Mouse (Mus musculus): ENCODE data around the gene Pde2a.

Pde2a gene

DNA sequence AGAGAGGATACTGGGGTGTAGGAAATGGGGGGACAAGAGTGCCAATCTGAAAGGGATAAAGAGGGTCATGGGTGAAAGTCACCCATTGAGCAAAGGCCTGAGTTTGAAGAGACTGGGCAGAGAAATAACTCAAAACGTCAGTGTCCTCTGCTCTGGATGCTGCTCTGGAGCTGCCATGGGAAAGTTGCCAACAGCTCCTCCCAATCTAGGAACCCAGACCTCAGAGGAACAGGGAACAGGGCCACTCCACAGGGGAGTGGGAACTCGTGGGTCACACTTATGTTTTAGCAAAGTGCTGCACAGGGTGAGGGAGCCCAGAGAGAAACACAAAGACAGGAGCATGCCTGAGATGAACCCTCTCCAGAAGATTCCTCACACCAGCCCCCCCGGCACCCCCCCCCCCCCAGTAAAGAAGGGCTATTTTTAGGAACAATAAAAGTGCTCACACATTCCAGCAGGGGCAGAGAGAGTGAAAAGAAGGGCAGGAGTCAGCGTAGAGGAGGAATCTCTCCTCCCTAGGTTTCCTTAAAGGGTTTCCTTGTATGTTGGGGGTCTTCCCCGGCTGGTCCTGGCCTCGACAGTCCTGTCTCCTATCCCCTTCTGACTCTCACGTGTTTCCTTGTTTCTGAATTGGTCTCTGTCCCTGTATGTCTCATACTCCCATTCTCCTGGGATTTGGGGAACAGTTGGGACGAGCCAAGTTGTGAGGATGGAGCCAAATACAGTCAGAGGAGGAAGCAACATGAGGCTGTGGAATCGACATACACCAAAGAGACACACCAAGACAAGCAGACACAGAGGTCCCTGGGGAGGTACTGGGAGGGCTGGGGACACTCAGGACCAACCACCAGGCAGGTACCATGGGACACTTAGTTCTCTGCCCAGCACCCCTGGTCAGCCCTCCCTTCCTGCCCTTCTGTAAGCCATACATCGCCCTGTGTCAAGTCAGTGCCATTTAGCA, 51.4 kb downstream of the Pde2a start:
- DNase-seq (ENCODE audit: extremely low spot score), result no peak

DNA sequence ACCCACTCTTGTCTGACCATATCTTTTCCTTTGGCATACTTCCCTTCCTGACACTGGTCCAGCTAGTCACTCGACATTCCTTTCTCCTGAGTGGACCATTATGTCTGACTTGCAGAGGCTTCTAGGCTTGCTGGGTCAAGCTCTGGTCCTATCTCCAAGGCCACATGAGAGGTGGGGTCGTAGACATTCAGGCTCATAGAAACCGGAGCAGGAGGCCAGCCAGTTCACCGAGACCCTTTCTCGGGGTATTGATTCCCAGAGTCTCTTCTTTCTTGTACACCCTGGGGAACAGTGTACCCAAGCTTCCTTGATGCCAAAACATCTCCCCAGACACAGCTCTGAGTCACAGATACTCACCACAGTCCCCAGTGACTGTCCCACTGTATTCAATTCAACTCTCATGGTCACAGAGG, 52.9 kb downstream of the Pde2a start:
- DNase-seq (ENCODE audit: extremely low spot score), result no peak

DNA sequence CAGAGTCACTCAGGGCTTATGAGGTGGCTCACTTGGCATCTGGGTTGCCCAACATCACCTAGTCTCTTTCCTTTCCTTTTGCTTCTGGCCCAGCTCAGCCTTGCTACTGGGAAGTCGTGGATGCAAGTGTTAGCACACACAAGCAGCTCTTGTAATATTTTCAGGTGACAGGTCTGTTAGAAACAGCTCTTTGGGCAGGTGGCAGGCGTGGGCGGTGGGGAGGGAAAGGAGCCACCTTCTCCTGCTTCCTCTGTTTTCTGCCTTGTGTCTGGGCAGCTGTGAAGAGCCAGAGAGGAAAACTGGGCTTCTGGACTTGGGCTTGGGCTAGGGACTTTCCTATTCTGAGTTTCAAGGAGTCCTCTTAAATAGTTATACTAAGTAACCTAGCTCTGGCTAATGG, 54.5 kb downstream of the Pde2a start:
- no peak for DNase-seq (ENCODE audit: extremely low spot score)

DNA sequence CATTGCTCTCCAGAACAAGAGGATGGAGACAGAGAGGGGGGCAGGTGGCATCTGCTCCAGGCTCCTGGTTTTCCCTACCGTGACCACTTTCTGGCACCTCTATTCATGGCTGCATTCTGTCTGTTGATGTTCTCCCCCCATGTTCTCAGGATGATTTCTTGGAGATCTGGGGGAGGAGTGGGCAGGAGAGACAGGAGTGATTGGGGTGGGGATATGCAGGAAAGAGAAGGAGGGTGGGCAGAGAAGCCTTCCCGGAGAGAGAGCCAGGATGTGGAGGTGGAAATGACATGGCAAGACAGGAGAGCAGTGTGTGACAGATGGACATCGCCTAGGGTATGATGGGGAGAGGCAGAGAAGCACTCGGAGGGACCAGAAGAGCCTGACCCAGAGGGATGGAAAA, 55.0 kb downstream of the Pde2a start:
- no peak for DNase-seq (ENCODE audit: extremely low spot score)

DNA sequence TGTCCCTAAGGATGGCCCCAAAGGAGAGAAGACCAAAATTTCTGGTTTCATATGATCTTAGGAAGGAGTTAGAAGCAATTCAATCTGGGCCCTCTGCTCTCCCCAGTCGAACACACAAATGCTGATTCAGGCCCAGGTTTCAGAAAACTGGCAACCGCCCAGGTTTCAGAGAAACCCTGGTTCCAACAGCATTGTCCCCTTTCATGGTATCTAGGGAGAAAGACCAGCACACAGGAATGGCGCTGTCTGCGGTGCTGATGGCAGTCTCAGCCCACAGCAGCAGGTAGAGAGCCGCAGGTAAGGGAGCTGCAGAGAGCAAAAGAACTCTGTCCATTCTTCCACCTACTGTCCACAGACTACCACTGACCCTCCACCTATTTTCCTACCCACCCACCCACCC, 55.7 kb downstream of the Pde2a start:
- no peak for DNase-seq (ENCODE audit: extremely low spot score)

DNA sequence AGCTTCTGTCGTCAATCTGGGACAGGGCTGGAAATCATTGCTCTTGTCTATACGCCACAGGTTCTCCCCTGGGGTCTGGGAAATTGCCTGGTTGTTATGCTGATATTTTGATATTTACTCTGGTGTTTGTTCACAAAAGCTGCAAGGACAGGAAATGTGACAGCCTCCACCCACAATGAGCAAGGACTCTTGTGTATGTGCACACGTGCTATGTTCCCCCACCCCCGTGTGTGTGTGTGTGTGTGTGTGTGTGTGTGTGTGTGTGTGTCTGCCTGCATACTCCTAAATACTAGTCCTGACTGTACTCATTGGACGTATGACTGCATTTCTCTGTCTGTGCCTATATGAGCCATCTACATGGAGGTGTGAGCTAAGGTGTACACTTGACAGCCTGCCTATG, 56.6 kb downstream of the Pde2a start:
- DNase-seq (ENCODE audit: extremely low spot score), result no peak

DNA sequence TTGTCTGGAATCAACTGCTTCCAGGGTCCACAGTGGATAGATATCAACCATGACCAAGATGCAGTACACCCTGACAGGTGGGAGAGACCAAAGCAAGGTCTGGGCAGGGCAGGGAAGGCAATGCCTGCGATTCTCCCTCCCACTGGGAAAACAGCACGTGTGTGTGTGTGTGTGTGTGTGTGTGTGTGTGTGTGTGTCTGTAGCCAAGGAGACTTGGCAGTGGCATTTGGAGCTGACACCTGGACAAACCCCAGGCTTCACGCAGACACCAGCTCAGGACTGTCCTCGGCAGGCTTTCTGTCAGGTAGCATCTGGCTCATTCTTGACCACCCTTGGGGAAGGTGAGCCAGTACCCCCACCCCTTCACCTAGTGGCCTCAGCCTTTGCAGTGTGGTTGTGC, 58.4 kb downstream of the Pde2a start:
- no peak for DNase-seq (ENCODE audit: extremely low spot score)

DNA sequence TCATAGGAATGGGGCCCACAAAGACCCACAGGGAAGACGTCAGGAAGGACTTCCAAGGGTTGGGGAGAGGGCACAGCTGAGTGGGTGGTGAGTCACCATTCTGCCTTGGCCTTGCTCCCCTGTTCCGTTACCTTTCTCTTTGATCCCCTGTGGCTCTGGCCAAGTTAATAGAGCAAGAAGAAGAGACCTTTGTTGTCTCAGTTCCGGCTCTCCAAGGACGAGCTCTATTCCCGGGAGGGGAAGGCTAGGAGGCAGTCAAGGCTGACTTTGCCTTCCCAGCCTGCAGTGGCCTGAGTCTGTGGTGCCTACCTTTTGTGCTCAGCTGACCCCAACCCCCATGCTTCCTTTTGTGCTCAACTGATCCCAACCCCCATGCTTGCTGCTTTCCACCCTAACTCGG, 59.2 kb downstream of the Pde2a start:
- DNase-seq (ENCODE audit: extremely low spot score), result no peak

DNA sequence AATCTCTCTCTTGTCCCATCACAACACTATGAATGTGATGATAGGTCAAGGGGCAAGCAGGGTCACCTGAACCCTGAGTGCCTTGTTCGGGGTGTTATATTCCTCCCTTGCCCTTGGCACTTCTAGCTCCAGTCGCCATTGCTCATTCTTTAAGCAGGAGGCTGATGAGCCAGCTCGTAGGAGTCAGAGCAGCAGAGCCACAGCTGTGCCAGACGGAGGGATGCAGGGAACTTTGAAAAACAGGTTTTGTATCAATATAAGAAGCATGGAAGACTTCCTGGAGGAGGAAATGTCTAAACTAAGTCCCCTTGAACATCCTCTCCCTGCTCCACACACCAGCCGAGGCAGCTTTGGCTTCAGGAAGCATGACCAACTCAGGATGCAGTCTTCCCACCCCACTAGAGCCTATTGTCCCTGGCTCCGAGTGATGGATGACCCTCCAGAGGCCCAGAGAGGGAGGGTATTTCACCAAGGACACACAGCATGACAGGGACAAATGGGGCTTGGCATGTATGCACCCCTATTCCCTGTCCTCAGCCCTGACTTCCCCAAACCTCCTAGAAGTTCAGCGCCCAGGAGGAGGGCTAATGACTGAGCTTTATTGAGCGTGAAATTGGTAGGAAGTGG, 60.5 kb downstream of the Pde2a start:
- no peak for DNase-seq (ENCODE audit: extremely low spot score)

DNA sequence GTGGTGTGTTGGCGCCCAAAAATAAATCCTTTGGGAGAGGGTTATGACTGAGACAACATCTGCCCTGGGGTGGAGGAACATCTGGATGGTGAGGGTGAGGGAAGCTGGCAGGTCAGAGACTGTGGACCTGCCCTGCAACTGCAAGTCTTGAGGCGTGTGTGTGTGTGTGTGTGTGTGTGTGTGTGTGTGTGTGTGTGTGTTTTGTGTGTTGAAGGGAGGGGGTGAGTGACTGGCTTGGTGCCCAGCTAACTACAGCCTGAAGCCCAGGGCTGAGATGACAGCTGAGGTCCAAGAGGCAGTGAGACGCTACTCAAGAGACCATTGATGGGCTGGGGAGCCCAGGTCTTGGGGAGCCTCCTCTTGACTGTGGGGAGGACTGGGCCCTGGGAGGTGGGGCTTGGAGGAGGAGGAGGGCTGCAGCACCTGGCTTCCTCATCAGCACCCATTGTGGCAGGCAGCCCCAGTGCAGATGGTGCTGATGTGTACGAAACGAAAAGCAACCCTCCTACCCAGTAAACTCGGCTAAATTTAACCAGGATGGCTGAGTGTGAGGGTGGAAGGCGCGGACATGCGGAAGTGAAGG, 61.1 kb downstream of the Pde2a start:
- no peak for DNase-seq (ENCODE audit: extremely low spot score)

DNA sequence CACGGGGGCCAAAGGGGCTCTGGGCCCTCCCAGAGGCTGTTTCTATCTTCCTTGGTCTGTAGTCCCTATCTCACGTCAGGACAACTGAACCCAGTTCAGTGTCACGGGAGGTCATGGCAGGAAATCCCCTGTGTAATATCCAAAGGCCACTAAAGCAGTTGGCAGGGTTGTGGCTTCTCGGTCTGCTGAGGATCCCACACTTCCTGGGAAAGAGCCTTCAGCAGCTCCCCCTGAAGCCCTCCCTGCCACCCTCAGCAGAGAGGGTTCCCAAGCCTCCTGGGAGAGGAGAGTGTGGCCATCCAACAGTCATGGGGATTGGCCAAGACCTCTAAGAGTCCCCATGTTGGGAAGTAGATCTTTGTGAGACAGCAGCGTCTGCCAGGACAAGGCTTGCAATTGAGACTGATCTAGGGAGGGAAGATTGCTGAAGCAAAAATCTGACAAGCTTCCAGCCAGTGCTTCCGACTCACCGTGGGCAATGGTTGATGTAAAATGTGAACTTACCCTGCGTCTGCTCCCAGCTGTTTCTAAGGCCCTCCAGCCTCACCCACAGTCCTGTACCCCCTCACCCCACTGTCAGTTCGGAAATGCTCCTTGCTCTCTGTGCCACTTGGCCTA, 62.1 kb downstream of the Pde2a start:
- no peak for DNase-seq (ENCODE audit: extremely low spot score)

DNA sequence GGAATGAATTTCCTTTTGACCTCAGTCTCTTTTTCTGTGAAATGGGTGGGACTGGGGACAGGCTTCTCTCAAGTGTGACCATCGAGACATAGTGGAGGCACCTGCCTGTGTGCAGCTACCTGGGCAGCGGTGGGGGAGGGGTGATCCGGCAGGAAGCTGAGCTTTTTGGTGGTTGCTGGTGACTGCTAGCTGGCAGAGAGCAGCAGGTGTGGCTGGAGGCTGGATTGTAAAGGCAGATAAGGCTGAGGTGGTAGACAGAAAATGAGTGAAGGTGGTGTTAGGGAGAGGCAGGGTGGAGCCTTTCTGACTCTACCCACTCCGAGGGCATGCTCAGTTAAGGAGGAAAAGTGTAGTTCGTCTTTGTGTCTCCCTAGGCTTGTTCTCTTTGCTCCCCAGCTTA, 65.6 kb downstream of the Pde2a start:
- DNase-seq (ENCODE audit: extremely low spot score), result no peak

DNA sequence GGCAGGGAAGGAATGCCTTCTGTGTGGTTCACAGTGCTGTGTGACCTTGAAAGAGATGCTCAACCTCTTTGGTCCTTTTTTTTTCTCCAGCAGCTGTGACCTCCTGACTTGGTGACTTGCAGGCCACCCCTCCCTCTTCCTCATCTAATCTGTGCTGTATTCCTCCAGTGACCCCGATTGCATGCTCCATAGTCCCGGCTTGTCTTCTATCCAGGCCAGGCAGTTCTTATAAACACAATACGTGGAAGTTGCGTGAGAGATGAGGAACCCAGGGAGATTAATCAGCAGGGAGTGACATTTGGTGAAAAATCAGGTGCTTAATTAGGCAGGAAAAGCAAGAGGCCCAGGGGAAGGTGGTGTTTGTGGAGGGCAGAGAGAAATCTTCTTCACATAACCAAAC, 69.5 kb downstream of the Pde2a start:
- no peak for DNase-seq (ENCODE audit: extremely low spot score)

DNA sequence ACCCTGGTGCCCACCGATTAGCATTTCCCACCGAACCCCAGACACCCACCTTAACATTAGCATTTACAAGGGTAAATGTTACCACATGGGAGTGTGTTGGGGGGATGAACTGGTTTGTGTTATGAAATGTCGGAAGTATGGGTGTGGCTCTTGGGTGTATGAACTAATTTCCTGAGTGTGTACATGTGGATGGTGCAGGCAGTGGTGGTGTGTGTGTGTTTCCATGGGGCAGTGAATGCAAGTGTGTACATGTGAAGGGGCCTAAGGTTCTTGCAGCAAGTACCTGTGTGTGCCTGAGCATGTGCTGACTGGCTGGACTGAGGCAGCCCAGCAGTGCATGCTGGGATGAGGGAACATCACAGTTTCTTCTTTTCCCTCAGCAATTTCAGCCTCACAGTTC, 76.9 kb downstream of the Pde2a start:
- no peak for DNase-seq (ENCODE audit: extremely low spot score)

DNA sequence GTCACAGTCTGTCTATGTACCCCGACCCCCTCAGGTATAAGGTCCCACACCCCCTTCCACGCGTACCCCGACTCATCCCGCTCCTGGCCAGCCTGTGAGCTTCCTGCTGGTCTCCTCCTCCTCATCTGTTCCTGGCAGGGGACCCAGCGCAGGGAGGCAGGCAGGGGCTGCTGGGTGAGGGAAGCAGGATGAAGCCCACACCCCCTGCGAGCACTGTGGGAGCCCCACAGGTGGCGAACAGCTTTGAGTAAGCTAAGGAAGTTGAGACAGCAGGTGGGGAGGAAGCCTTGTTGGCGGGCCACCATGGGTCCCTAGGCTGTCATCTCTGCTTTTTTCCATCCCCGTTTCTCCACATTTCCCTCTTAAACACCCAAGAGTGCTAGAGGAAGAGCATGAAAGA, 77.8 kb downstream of the Pde2a start:
- no peak for DNase-seq (ENCODE audit: extremely low spot score)

DNA sequence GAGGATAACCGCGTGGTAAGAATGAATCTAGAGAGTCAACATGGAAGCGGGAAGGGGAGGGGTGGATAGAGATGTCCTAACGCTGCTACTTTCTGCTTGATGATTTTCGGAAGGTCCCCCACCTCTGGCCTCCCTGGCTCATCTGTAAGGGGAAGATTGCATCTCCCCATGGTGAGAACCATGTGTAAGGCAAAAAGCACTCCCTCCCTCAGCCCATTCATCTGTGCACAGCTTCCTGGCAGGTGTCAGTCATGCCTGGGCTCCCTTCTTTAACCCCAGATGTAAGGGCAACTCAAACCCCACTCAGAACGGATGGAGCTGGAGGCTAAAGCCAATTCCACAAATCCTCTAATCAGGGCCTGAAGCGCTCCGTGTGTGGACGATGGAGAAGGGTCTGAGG, 78.2 kb downstream of the Pde2a start:
- DNase-seq (ENCODE audit: extremely low spot score), result no peak

DNA sequence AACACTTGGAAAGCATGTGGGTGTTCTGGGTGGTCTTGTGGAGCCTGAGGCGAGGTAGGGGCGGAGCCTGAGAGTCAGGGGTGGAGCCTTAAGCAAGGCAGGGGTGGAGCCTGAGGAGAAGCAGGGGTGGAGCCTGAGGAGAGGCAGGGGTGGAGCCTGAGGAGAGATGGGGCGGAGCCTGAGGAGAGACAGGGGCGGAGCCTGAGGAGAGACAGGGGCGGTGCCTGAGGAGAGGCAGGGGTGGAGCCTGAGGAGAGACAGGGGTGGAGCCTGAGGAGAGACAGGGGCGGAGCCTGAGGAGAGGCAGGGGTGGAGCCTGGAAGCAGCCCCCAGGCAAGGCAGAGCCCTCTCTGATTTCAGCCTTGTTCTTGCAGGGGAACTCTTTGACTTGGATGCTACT, 79.7 kb downstream of the Pde2a start:
- DNase-seq (ENCODE audit: extremely low spot score), result no peak

DNA sequence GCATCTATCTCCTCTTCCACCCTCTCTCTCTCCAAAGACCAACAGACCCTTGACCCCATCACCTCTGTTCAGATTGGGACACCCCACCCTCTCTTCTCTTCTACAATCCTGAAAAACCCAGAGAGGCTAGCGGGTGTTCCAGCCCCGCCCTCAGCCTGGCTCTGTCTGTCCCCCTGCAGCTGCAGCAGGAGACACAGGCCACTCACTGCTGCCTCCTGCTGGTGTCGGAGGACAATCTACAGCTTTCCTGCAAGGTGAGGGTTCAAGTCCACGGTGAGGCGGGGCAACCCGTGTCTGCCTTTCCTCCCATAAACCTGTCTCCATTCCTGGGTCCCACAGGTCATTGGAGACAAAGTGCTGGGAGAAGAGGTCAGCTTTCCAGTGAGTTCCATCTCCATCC, 80.2 kb downstream of the Pde2a start:
- no peak for DNase-seq (ENCODE audit: extremely low spot score)

DNA sequence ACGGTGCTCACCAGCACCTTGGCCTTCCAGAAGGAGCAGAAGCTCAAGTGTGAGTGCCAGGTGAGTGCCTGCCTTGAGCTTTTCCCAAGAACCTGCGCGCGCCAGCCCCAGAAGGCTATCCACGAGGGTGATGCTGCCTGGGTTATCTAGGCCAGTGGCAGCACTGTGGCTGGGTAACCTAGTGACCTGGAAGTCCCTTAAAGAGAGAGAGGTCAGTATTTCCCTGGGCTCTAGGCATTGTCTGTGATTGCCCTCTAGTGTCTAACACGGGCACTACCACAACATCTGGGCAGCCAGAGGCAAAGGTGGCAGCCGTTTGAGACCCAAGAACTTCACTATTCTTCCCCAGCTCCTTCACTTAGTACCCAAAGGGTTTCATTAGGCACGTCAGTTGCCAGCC, 81.9 kb downstream of the Pde2a start:
- DNase-seq (ENCODE audit: extremely low spot score), result peak; percentile 64

DNA sequence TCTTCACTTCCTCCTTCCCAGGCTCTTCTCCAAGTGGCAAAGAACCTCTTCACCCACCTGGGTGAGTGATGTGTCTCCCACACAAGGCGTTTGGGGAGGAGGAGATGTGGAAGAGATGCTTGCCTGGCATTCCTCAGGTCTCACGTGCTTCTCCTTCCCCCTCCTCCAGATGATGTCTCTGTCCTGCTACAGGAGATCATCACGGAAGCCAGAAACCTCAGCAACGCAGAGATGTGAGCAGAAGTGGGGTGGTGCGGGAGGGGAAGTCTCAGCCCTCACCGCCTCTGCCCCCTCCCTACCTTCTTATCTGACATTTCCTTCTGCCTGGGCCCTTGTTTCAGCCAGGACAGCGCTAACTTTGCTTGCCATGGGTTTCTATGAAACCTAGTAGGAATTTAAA, 82.3 kb downstream of the Pde2a start:
- no peak for DNase-seq (ENCODE audit: extremely low spot score)

DNA sequence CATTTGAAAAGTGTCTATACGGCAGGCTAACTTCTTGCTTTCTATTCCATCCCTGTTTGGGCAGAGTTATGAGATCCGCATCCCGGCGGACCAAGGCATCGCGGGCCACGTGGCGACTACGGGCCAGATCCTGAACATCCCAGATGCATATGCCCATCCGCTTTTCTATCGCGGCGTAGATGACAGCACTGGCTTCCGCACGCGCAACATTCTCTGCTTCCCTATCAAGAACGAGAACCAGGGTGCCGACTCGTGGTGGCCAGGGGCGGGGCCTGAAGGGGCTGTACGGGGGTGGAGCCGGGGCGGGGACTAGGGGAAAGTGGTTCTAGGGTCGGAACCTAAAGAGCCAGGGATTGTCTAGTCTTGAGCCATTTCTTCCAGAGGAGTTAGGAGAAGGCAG, 83.0 kb downstream of the Pde2a start:
- DNase-seq (ENCODE audit: extremely low spot score), result peak; percentile 59

DNA sequence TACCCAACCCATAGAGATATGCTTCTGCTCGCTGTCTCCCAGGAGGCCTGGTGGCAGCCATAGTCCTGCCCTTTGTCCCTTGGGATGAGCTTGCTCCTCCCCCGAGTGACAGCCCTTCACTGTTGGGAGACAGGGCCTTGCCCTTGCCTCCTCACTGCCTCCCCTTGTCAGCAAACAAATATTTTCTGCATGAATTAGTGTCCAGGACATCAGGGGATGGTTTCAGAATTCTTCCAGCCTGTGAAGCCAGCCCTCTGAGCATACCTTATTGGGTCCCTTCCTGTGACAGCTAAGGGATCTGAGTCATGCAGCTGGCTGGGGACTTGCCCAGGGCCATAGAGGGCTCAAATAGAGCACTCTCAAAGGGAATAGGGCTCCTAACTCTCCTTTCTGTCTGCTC, 87.7 kb downstream of the Pde2a start:
- DNase-seq (ENCODE audit: extremely low spot score), result no peak

DNA sequence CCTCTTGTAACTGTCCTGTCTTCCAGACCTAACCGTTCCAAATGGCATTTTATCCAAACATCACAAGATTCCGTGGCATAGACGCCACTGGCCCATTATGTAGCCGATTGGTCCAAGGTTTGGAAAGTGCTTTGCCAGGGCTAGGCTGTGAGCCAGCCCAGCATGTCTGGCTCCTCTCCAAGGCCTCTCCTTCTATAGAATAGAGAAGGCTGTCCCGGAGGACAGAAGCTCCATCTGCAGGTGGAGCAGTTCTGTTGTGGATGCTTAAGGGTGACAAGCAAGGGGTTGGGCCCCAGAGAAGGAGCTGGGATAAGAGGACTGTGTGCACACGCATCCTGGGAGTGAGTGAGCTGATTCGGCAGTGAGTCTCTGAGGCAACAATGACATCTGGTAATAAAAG, 92.2 kb downstream of the Pde2a start:
- DNase-seq (ENCODE audit: extremely low spot score), result no peak

Measured in embryo, embryonic 9.5 days (tissue).